Mouse (Mus musculus): Measurements from ENCODE around the gene Cab39. TPM values are rescaled to one million over a fixed set of nuclear protein-coding genes. Genes with fewer than 3 reads are reported as not detected.

The Cab39 gene
- total and polyA plus RNA-seq, 3 experiments = 90.2 to 239 (median 111) TPM

- Histone ChIP-seq H3K79me2 (replicated peaks; ENCODE audit: control insufficient read depth, extremely low read depth, insufficient read depth, poor library complexity, severe bottlenecking) (no peaks in the 10 kb centered on the region), H3K4me1 (ENCODE audit: control insufficient read depth in 1 of 2, insufficient read depth in 2 of 2) (peaks cover 13 to 54% of the 10 kb centered on the region in 2 experiments), H3K27ac (ENCODE audit: insufficient read depth, low read depth) (no peak overlapping the region), H3K9ac (ENCODE audit: insufficient read depth, low read depth) (no peak overlapping the region), H3K4me2 (ENCODE audit: insufficient read depth, low read depth, poor library complexity, severe bottlenecking) (no peak overlapping the region), H3K4me3 (replicated peaks in 1 of 3; ENCODE audit: low read depth in 2 of 3, low read length in 2 of 3, poor library complexity in 1 of 3) (no peak overlapping the region), H3K9me3 (replicated peaks; ENCODE audit: low read length) (no peaks in the 10 kb centered on the region), H3K36me3 (replicated peaks in 1 of 2; ENCODE audit: control insufficient read depth in 1 of 2, insufficient read depth in 1 of 2, low read length in 1 of 2) (no peaks in the 10 kb centered on the region), H3K27me3 (replicated peaks) (no peaks in the 10 kb centered on the region)
- DNase-seq (ENCODE audit: extremely low read depth) = no peak
- in situ Hi-C loops (cut with MboI; ENCODE audit: low pct_ligation_motif_present, low pct_unique_long_range_greater_than_20kb, low sequenced_read_pairs) (no loop called here), dilution Hi-C loops (cut with MboI; ENCODE audit: extremely low pct_ligation_motif_present, extremely low pct_unique_long_range_greater_than_20kb, low sequenced_read_pairs) (no loop called here)
- TF ChIP-seq PAX5 (IDR thresholded peaks at IDR 0.05; ENCODE audit: low read length) (no peak), MXI1 (IDR thresholded peaks at IDR 0.05; ENCODE audit: low read depth, low read length) (no peak), IRF4 (IDR thresholded peaks at IDR 0.05; ENCODE audit: low read depth, low read length) (no peak), SIN3A (IDR thresholded peaks at IDR 0.05; ENCODE audit: low read length) (no peak), ETS1 (conservative IDR thresholded peaks at IDR 0.05; ENCODE audit: low read depth, low read length) (no peak), POLR2A (IDR thresholded peaks at IDR 0.05; ENCODE audit: low read depth, low read length) (no peak), USF2 (conservative IDR thresholded peaks at IDR 0.05; ENCODE audit: low read depth, low read length) (no peak), MAFK (IDR thresholded peaks at IDR 0.05; ENCODE audit: insufficient replicate concordance, low read length) (no peak), NRF1 (IDR thresholded peaks at IDR 0.05; ENCODE audit: low read depth, low read length) (no peak), GABPA (IDR thresholded peaks at IDR 0.05; ENCODE audit: insufficient replicate concordance, low read depth, low read length) (no peak), CHD2 (IDR thresholded peaks at IDR 0.05; ENCODE audit: low read length) (no peak), RAD21 (IDR thresholded peaks at IDR 0.05; ENCODE audit: low read depth, low read length) (no peak)
These were observed 27.1 kb upstream of the Cab39 start for GRCm38 (mm10) chr1:85766120-85766519.

DNA sequence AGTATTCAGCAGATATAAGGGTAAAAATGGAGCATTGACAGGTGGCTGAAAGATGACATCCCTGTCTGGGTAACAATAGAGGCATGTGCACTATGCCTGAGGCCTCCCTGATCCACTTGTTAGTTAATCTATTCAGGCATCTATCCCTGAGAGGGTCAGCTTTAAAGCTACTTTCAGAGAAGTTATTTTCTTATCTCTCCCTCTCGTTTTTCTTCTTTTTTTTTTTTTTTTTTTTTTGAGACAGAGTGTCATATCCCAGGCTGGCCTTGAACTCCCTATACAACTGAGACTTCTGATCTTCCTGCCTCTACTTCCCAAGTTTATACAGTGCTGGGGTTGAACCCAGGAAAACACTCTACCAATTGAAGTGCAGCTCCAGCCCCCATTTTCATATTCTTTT is 25.5 kb upstream of the Cab39 start:
- Histone ChIP-seq H3K79me2 (replicated peaks; ENCODE audit: control insufficient read depth, extremely low read depth, insufficient read depth, poor library complexity, severe bottlenecking) (no peaks in the 10 kb centered on the region), H3K27me3 (replicated peaks) (no peaks in the 10 kb centered on the region), H3K9me3 (replicated peaks; ENCODE audit: low read length) (no peaks in the 10 kb centered on the region), H3K4me2 (ENCODE audit: insufficient read depth, low read depth, poor library complexity, severe bottlenecking) (no peak overlapping the region), H3K4me3 (replicated peaks in 1 of 3; ENCODE audit: low read depth in 2 of 3, low read length in 2 of 3, poor library complexity in 1 of 3) (no peak overlapping the region), H3K36me3 (replicated peaks in 1 of 2; ENCODE audit: control insufficient read depth in 1 of 2, insufficient read depth in 1 of 2, low read length in 1 of 2) (no peaks in the 10 kb centered on the region), H3K4me1 (ENCODE audit: control insufficient read depth in 1 of 2, insufficient read depth in 2 of 2) (peaks cover 13 to 40% of the 10 kb centered on the region in 2 experiments), H3K27ac (ENCODE audit: insufficient read depth, low read depth) (no peak overlapping the region), H3K9ac (ENCODE audit: insufficient read depth, low read depth) (no peak overlapping the region)
- dilution Hi-C loops (cut with MboI; ENCODE audit: extremely low pct_ligation_motif_present, extremely low pct_unique_long_range_greater_than_20kb, low sequenced_read_pairs) (no loop called here), in situ Hi-C loops (cut with MboI; ENCODE audit: low pct_ligation_motif_present, low pct_unique_long_range_greater_than_20kb, low sequenced_read_pairs) (no loop called here)
- TF ChIP-seq ZNF384 (IDR thresholded peaks at IDR 0.05; ENCODE audit: low read depth, low read length) (0 out of 2 replicates have a peak, but pooled peaks have one; percentile 11), IRF4 (IDR thresholded peaks at IDR 0.05; ENCODE audit: low read depth, low read length) (no peak), UBTF (IDR thresholded peaks at IDR 0.05; ENCODE audit: low read depth, low read length) (no peak), RAD21 (IDR thresholded peaks at IDR 0.05; ENCODE audit: low read depth, low read length) (no peak), RCOR1 (conservative IDR thresholded peaks at IDR 0.05; ENCODE audit: low read depth, low read length) (no peak), USF2 (conservative IDR thresholded peaks at IDR 0.05; ENCODE audit: low read depth, low read length) (no peak), PAX5 (IDR thresholded peaks at IDR 0.05; ENCODE audit: low read length) (no peak)
- DNase-seq (ENCODE audit: extremely low read depth) = no peak
